Mouse (Mus musculus) embryonic fibroblast, embryonic 13.5 days (primary cell): Measurements from ENCODE around the gene Pgls.

Experiments used
- CTCF ChIP-seq: IDR thresholded peaks from 2 replicates; pipeline ENCODE4 v1.5.1; 2011; ENCODE audit warnings: mild to moderate bottlenecking, control low read depth, low read length, moderate library complexity, borderline replicate concordance; ENCODE audit not compliant: insufficient read depth
- POLR2A ChIP-seq: IDR thresholded peaks from 2 replicates; pipeline ENCODE4 v1.6.1; 2011; ENCODE audit warnings: low read depth, mild to moderate bottlenecking, control low read depth, low read length, moderate library complexity

DNA sequence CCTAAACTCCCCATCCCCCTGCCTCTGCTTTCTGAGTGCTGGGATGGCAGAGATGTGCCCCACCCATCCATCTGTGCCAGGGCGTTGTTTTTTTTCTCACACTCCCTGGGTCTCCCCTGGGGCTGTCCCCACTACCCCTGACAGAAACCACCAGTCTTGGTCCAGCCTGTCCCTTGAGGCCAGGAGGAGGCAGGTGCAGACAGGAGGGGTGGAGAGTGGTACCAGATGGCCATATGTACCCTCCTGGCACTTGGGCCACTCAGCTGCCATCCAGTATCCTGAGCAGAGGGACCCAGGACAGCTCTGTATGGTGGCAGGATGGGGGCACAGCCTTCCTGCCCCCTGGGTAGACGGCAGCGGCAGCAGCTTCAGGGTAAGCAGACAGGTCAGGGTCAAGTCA is 5.5 kb downstream of the Pgls start, which contains the start of gene Fam129c:
- no peak for TF ChIP-seq CTCF
- TF ChIP-seq POLR2A, result no peak
